Mouse (Mus musculus): ENCODE data around the gene Sorbs1.

DNA sequence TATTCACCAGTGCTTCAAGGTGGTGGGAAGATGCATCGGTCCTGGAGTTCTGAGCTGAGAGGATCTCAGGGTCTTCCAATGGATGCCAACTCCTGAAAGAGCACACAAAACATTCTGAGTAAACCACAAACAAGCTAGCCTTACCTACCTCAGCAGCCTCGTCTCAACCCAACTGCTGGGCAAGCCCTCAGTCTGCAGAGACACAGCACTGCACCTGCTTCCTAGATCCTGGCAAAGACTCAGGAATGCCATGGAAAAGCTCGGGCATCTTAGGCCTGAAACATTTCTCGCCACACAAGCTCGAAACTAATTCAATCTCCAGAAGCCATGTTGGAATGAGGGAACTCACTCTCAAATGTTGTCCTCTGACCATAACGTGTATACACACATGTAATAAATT, 62.3 kb downstream of the Sorbs1 start:
- TF ChIP-seq CTCF (conservative IDR thresholded peaks at IDR 0.05; ENCODE audit: low read length) (no peak), NANOG (IDR thresholded peaks at IDR 0.05; ENCODE audit: borderline replicate concordance, low read length) (no peak)

Measured in E14TG2a.4 (cell line).